Mouse (Mus musculus): ENCODE results near the gene Trim33.

GRCm38 (mm10) chr3:103246627-103247260 is 32.3 kb upstream of the Trim33 start:
- TF ChIP-seq CTCF (IDR thresholded peaks at IDR 0.05; ENCODE audit: low read depth, low read length) (no peak), EP300 (IDR thresholded peaks at IDR 0.05; ENCODE audit: insufficient read depth, low read depth, low read length) (no peak)
